Mouse (Mus musculus) G1E (cell line): ENCODE results near the gene Atp9a. TPM values are rescaled to one million over a fixed set of nuclear protein-coding genes. Genes with fewer than 3 reads are reported as not detected.

ENCODE experiments used
- ATAC-seq: 2 replicates; pipeline ENCODE4 v1.8.0; 2016; ENCODE audit warnings: mild to moderate bottlenecking; ENCODE audit not compliant: insufficient number of reproducible peaks, poor library complexity, low FRiP score, severe bottlenecking; ENCODE audit errors: extremely low read depth
- DNase-seq: peaks from one replicate; pipeline ENCODE4 v3.0.0; 2012; ENCODE audit warnings: low spot score
- H3K27me3 ChIP-seq: 2 replicates; pipeline ENCODE4 v1.6.1; 2012; ENCODE audit warnings: mild to moderate bottlenecking, low read length, inconsistent platforms; ENCODE audit not compliant: insufficient read depth
- H3K36me3 ChIP-seq: replicated peaks from 2 replicates; pipeline ENCODE3; 2012; ENCODE audit warnings: mild to moderate bottlenecking, inconsistent platforms
- H3K4me1 ChIP-seq: 2 replicates; pipeline ENCODE4 v1.6.1; 2012; ENCODE audit warnings: low read depth, low read length, inconsistent platforms, mixed read lengths; ENCODE audit not compliant: insufficient read depth
- H3K4me3 ChIP-seq: 2 replicates; pipeline ENCODE4 v1.5.1; 2012; ENCODE audit warnings: low read depth, mild to moderate bottlenecking, inconsistent platforms, low read length, moderate library complexity, mixed read lengths
- H3K9me3 ChIP-seq: replicated peaks from 2 replicates; pipeline ENCODE4 v1.6.1; 2012; ENCODE audit warnings: inconsistent platforms
- CTCF ChIP-seq: IDR thresholded peaks from 2 replicates; pipeline ENCODE4 v1.5.1; 2012; ENCODE audit warnings: low read depth, low read length, inconsistent platforms, mixed read lengths
- GATA1 ChIP-seq: IDR thresholded peaks from 2 replicates; pipeline ENCODE4 v1.6.1; 2012; ENCODE audit warnings: borderline replicate concordance, low read length, inconsistent platforms, mixed read lengths
- GATA2 ChIP-seq: IDR thresholded peaks from 2 replicates; pipeline ENCODE4 v1.6.1; 2012; ENCODE audit warnings: low read depth, low read length, inconsistent platforms, borderline replicate concordance
- POLR2AphosphoS5 ChIP-seq: IDR thresholded peaks from 2 replicates; pipeline ENCODE4 v1.6.1; 2012; ENCODE audit warnings: low read depth, low read length, inconsistent platforms; ENCODE audit not compliant: insufficient replicate concordance
- TAL1 ChIP-seq: conservative IDR thresholded peaks from 2 replicates; pipeline ENCODE4 v1.6.1; 2012; ENCODE audit warnings: low read depth, low read length, inconsistent platforms, mixed read lengths
- polyA plus RNA-seq: library from polyadenylated mRNA; stranded (reverse); fragments of >175 nt; gene quantifications from 2 replicates; pipeline ENCODE4 v1.2.3, GENCODE M21; 2012
- total RNA-seq, 2 experiments: library from RNA; stranded (forward) in 1 of 2; stranded (reverse) in 1 of 2; fragments of 200-1000 nt in 1 of 2; fragments of >200 nt in 1 of 2; fragmentation: Nextera tagmentation in 1 of 2; gene quantifications; 2 replicates each; pipeline ENCODE4 v1.2.3; 2014 to 2017

Gene Atp9a
- total and polyA plus RNA-seq, 3 experiments = not detected

- no peak for ATAC-seq
- no peaks in the 10 kb centered on the region for H3K36me3 ChIP-seq
- H3K4me3 ChIP-seq = no peak overlapping the region
- no peak for DNase-seq
- no peak for TF ChIP-seq POLR2AphosphoS5
- no peak for TF ChIP-seq GATA2
- no peak for TF ChIP-seq TAL1
- no peak for TF ChIP-seq CTCF
- no peak for TF ChIP-seq GATA1
- H3K4me1 ChIP-seq = no peaks in the 10 kb centered on the region
- no peaks in the 10 kb centered on the region for H3K27me3 ChIP-seq
- H3K9me3 ChIP-seq = peaks cover 93% of the 10 kb centered on the region
Measured at GRCm38 (mm10) chr2:168625091-168625490, 117.1 kb downstream of the Atp9a start.

DNA sequence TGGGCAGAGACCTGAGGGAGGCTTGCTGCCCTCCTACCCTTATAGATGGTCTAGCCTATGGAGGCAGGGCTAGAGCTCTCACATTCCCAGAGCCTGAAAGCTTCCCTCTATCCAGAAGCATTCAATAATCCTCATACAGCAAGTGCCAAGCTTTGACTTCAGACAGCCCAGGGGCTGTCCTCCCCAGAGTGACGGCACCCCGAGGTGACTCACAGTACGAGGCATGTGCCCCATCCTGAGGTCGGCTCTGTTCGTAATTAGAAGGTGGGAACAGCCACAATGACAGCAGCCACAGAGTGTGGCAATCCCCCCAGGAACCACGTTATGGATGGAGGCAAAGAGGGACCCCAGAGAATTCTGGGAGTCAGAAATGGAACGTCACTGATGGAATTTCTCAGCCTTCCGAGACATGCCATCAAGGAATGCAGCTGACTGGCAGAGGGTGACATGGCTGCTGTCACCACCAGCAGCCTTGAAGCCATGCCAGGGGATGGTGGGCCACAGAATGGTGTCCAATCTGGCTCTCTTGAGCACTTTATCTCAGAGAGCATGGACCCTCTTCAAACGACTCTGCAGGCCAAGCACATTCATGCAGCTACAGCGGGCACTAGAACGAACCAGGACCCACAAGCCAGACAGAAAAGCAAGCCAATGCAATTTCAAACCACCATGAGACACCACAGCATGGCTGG is 121.0 kb downstream of the Atp9a start:
- Histone ChIP-seq H3K4me1 (no peaks in the 10 kb centered on the region), H3K27me3 (no peaks in the 10 kb centered on the region), H3K4me3 (no peak overlapping the region), H3K36me3 (no peaks in the 10 kb centered on the region), H3K9me3 (peaks cover 94% of the 10 kb centered on the region)
- ATAC-seq = no peak
- DNase-seq = no peak
- TF ChIP-seq GATA1 = no peak

- TF ChIP-seq GATA1 (no peak), TAL1 (no peak), GATA2 (no peak), POLR2AphosphoS5 (no peak), CTCF (no peak)
- ATAC-seq (no peak), DNase-seq (no peak)
- H3K4me3 ChIP-seq = no peak overlapping the region
- H3K27me3 ChIP-seq = no peaks in the 10 kb centered on the region
- H3K9me3 ChIP-seq = peaks cover 92% of the 10 kb centered on the region
- H3K4me1 ChIP-seq = no peaks in the 10 kb centered on the region
- no peaks in the 10 kb centered on the region for H3K36me3 ChIP-seq
Measured at GRCm38 (mm10) chr2:168618205-168618717, 123.9 kb downstream of the Atp9a start.

DNA sequence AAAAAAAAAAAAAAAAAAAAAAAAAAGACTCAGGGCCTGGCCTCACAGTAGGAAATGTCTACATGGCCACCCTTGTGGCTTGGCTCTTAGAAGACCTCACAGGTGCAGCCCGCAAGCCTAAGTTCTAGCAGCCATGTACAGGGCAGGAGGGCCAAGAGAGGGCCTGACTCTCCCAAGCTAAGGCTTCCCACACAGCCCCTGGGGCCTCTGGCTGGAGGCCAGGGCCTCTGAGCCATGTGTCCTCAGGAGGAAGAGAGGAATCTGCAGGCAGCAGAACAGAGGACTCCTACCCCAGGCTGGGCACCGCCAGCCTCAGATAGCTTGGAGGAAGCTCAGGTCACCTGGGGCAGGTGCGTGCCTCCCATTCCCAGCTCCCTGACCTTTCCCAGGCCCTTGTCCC is 127.0 kb downstream of the Atp9a start:
- H3K36me3 ChIP-seq = no peaks in the 10 kb centered on the region
- TF ChIP-seq POLR2AphosphoS5 (no peak), GATA2 (no peak), GATA1 (no peak), CTCF (no peak), TAL1 (no peak)
- no peak overlapping the region for H3K4me3 ChIP-seq
- ATAC-seq (no peak), DNase-seq (no peak)
- H3K9me3 ChIP-seq = peaks cover 88% of the 10 kb centered on the region
- no peaks in the 10 kb centered on the region for H3K27me3 ChIP-seq
- H3K4me1 ChIP-seq = no peaks in the 10 kb centered on the region

GRCm38 (mm10) chr2:168614170-168614872 is 127.9 kb downstream of the Atp9a start:
- Histone ChIP-seq H3K4me3 (no peak overlapping the region), H3K36me3 (no peaks in the 10 kb centered on the region), H3K27me3 (no peaks in the 10 kb centered on the region), H3K4me1 (no peaks in the 10 kb centered on the region), H3K9me3 (peaks cover 89% of the 10 kb centered on the region)
- DNase-seq = no peak
- no peak for TF ChIP-seq GATA2
- no peak for TF ChIP-seq TAL1
- no peak for TF ChIP-seq CTCF
- no peak for TF ChIP-seq POLR2AphosphoS5
- TF ChIP-seq GATA1 = no peak
- ATAC-seq = no peak

- H3K27me3 ChIP-seq = no peaks in the 10 kb centered on the region
- no peak for DNase-seq
- no peaks in the 10 kb centered on the region for H3K36me3 ChIP-seq
- ATAC-seq = no peak
- no peaks in the 10 kb centered on the region for H3K4me1 ChIP-seq
- TF ChIP-seq TAL1 (no peak), CTCF (no peak), POLR2AphosphoS5 (no peak)
- H3K4me3 ChIP-seq = no peak overlapping the region
- H3K9me3 ChIP-seq = peaks cover 90% of the 10 kb centered on the region
Measured at GRCm38 (mm10) chr2:168613092-168613880, 128.9 kb downstream of the Atp9a start.
